Mouse (Mus musculus): ENCODE results near the gene Tbcd.

DNA sequence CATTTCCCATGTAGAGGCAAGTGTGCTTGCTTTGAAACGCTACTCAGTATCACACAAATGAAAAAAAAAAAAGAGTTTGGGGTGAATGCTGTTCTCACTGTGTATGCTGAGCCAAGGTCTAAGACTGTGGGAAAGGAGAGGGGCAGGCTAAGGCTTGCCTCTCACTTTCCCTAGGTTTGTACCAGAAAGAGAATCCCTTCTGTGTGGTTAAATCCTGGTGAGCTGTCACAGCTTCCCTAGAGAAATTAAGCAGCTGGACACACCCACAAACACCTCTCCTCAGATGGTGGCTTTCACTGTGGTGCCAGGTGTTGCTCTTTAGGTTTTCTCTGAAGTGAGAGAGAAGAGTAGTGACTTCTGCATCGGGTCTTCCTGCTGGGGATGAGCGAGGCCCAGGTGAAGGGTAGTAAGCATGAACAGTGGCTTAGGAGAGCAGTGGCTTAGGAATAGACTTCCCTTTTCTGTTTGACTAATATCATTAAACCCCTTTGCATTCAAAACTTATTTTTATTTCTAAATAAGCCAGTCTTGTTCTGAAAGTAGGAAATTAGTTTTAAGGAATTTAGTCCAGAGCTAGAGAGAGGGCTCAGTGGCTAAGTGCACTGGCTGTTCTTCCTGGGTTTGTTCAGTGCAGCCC is 93.8 kb downstream of the Tbcd start:
- TF ChIP-seq CTCF (IDR thresholded peaks at IDR 0.05) (no peak), POLR2A (IDR thresholded peaks at IDR 0.05; ENCODE audit: insufficient read depth, low read depth, low read length) (no peak), EP300 (IDR thresholded peaks at IDR 0.05; ENCODE audit: insufficient read depth, low read depth, low read length) (no peak)

All from heart, adult 2 months (tissue).